Mouse (Mus musculus) hematopoietic multipotent progenitor cell, adult 10-12 weeks (in vitro differentiated cells): ENCODE data around the gene Il15. TPM values are rescaled to one million over a fixed set of nuclear protein-coding genes. Genes with fewer than 3 reads are reported as not detected.

Experiments
- polyA plus RNA-seq: library from polyadenylated mRNA; stranded (reverse); fragments of >175 nt; gene quantifications from 2 replicates; pipeline ENCODE4 v1.2.3, GENCODE M21; 2012; ENCODE audit warnings: low replicate concordance

Il15 gene
- polyA plus RNA-seq, result 0.71 and 1.4 TPM in 2 replicates

GRCm38 (mm10) chr8:82402686-82403330 lies at the start of gene Il15:
TSS of gene Il15 (minus strand) at chr8:82403222.

